Mouse (Mus musculus) lung, adult 2 months (tissue): ENCODE data around the gene Ppp2ca.

ENCODE experiments used
- CTCF ChIP-seq: fragments of 200-500 bp; IDR thresholded peaks from 2 replicates; pipeline ENCODE4 v1.5.1; 2011; ENCODE audit warnings: mild to moderate bottlenecking, low read length, control low read depth; ENCODE audit not compliant: insufficient read depth
- POLR2A ChIP-seq: fragments of 200-500 bp; IDR thresholded peaks from 2 replicates; pipeline ENCODE4 v1.6.1; 2011; ENCODE audit warnings: low read depth, mild to moderate bottlenecking, control low read depth, low read length, borderline replicate concordance; ENCODE audit errors: extremely low read depth

GRCm38 (mm10) chr11:52053371-52053770 is 45.1 kb upstream of the Ppp2ca start:
- no peak for TF ChIP-seq POLR2A
- TF ChIP-seq CTCF = no peak
